Mouse (Mus musculus) ES-Bruce4 (cell line): ENCODE results near the gene Egln2.

Experiments
- CTCF ChIP-seq: IDR thresholded peaks from one replicate; pipeline ENCODE4 v1.8.1; 2011; ENCODE audit warnings: low read depth, low read length
- POLR2A ChIP-seq: IDR thresholded peaks from one replicate; pipeline ENCODE4 v1.8.1; 2011; ENCODE audit warnings: low read length; ENCODE audit not compliant: insufficient read depth

GRCm38 (mm10) chr7:27164112-27164947, 2.3 kb downstream of the Egln2 start:
- TF ChIP-seq CTCF (no peak), POLR2A (no peak)
